Mouse (Mus musculus) adrenal gland, postnatal 25 days (tissue): ENCODE measurements around the gene Kpna3. TPM values are rescaled to one million over a fixed set of nuclear protein-coding genes. Genes with fewer than 3 reads are reported as not detected.
A peak's percentile ranks its signal among the peaks of the same experiment; 100 is the strongest.
"Not testable (repeated sequence)": the region's sequence is repeated elsewhere in the genome, so short reads cannot be mapped to it uniquely, and the experiment has no call there.

ENCODE experiments used
- DNase-seq: peaks from one replicate; pipeline ENCODE4 v3.0.0; 2021; ENCODE audit warnings: mixed read lengths
- total RNA-seq: library from RNA; stranded (reverse); gene quantifications from 2 replicates; pipeline ENCODE4 v1.2.3, GENCODE M21; 2021

Gene Kpna3
- total RNA-seq, 1 experiment from 2014 or later = 33.9 TPM

DNA sequence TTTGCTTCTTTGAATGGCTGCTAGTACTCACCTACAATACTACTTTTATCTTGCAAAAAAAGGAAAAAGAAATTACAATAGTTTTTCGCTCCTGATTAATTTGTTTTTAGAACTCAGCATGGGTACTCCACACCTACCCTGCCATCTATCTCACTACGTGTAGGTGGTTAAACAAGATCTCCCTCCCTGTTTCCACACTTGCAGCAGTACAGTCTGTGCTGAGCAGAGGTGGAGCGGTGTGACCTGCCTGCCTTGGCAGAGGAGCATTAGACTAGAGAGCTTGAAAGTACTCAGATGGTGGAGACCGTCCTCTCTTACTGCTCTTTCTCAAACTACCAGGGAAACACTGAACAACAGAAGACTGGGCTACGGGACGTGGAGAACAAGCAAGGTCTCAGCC is 44.9 kb downstream of the Kpna3 start:
- no peak for DNase-seq

GRCm38 (mm10) chr14:61390586-61390985 is 49.1 kb downstream of the Kpna3 start:
- no peak for DNase-seq

DNA sequence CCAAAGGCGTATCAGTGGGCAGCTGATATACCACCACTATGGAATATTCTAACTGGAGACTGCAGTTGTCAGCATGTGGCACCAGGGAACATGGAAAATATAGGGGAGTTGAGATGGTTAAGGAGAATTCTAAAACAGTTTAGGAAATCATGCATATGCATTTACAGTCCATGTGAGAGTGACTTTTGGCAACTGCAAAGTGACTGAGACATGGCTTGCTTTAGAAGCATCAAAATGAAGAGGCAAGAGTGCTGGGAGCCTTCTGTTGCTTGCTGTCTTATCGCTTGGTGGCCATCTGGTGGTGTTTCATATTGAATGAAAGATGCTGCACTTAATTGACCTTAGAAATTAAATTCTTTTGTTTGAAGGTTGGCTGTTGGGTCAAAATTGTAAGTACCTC is 72.4 kb downstream of the Kpna3 start:
- DNase-seq = no peak

- no peak for DNase-seq
Observed at GRCm38 (mm10) chr14:61364656-61365055, 75.0 kb downstream of the Kpna3 start.

DNA sequence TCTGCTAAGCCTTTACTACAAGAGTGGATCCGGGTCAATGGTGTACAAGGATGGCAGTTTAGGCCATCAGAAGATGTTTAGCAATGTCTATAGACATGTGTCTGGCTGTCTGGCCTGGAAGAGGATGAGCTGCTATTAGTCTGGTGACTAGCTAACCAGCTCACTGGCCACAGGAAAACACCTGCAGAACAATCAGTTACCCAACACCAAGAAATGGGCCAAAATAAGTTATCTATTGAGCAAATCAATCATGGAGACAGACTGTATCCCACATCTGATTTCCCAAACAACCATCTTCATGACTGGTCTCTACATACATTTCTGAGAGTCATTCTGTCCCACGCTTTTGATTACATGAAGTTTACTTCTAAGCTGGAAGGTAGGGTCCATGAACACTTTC is 75.9 kb downstream of the Kpna3 start:
- no peak for DNase-seq

- DNase-seq = no peak
Observed at GRCm38 (mm10) chr14:61362268-61362667, 77.4 kb downstream of the Kpna3 start.

DNA sequence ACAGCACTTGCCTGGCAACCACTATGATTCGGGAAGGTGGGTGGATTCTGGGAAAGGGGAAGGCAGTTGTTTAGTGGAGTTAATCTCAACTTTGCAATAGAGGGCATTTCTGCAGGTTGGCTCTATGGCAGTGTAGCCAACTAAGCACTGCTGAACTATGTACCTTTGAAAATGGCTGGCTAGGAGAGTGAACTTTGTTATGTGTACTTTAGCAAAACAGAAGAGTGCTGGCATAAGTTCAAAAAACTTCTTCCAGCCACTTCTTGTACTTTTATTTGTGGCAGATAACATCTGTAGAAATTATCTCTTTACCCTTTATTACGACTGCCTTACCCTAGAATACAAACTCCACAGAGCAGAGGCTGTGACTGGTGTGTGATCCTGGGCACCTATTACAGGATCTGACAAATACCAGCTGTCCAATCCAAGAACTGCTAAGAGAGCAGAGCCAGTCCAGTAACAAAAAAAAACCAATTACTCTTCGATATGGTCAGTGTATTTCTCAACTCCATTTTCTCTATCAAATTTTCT is 78.6 kb downstream of the Kpna3 start:
- no peak for DNase-seq

DNA sequence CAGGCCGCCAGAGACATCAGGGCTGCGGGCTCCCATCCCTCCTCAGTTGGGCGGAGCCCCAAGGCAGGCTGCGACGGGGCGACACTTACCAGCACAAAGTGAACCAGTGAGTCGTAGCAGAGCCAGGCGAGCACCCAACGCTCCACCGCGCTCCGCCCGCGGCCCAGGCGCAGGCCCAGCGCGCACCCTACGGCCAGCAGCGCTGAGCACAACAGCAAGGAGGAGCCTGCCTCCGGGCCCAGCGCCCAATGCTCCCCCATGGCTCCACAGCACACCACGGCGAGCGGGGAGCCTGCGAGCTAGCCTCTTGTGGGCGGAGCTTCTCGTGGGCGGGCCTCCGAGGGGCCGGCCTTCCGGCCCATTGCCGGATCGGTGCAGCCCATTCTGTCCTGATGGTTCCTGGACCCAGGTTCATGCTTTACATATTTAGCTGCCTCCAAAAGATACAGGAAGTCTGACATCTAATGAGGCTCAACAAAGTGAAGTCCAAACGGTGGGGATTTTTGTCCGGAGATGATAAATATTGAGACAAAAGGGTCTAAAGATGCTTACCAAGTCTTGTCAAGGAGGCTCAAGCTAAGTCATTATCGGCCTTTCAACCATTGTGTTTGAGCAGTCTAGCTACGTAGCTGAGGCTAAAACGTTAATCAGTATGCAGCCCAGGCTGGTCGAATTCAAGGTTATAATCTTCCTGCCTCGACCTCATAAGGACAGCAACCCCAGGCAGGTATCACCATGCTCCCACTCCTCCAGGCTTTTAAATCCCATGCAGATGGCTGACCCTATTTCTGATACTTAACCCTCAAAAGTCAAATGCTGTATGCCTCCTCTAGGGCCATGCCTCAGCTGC is 79.3 kb downstream of the Kpna3 start, which contains the start of gene Ebpl:
TSS of gene Ebpl (minus strand) at position 309 of the 850 bp plus-strand sequence.
- peak; percentile 94 for DNase-seq

DNA sequence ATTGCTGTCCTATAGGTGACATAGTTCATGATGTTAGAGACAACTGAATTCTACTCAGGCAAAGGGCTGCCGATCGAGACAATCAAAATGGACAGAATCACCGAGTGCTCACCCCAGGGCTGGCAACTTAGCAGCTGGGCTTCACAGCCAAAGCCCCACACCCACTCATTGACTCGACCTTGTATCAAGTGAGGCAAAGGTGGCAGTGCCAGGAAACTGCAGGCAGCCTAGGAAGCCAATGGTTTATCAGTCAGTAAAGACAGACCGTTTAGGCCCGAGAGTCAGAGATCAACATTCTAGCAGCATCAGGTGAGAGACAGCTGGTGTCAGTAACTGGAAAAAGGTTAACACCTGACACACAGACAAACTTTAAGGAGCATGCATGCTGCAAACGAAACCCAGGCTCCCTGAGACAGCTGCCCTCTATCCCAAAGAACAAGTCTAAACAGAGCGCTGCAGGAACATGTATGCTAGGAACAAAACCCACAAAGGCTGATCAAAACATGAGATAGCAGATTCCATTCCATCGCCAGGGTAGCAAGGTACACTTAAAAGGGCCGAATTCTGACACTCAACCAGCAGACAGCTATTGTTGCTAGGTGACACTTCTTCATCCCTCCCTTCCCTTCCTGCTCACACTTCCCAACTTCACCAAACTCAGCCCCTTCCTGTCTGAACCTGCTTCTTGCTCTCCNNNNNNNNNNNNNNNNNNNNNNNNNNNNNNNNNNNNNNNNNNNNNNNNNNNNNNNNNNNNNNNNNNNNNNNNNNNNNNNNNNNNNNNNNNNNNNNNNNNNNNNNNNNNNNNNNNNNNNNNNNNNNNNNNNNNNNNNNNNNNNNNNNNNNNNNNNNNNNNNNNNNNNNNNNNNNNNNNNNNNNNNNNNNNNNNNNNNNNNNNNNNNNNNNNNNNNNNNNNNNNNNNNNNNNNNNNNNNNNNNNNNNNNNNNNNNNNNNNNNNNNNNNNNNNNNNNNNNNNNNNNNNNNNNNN is 85.1 kb downstream of the Kpna3 start:
- DNase-seq = no peak

DNA sequence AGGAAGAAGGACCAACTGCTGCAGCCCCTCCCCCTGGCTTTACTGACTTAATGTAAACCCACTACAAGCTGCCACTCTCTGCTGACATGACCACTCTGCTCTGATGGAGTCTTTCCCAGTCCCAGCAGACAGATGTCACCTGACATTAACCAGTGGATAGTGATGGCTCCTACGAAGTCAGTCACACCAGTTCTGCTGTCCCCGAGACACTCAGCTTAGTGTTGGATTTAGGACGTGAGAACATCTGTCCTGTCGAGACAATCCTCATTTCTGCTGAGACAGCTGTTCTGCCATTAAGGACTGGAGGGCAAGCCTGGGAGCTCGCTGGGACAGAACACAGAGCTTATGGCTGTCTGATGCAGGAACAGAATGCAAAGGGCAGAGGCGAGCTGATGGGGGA is 88.9 kb downstream of the Kpna3 start:
- no peak for DNase-seq

- DNase-seq = no peak
Observed at GRCm38 (mm10) chr14:61349876-61350275, 89.8 kb downstream of the Kpna3 start.

- DNase-seq = no peak
Observed at GRCm38 (mm10) chr14:61346827-61347698, 92.6 kb downstream of the Kpna3 start.

GRCm38 (mm10) chr14:61344590-61344989 is 95.1 kb downstream of the Kpna3 start:
- peak; percentile 31 for DNase-seq

DNA sequence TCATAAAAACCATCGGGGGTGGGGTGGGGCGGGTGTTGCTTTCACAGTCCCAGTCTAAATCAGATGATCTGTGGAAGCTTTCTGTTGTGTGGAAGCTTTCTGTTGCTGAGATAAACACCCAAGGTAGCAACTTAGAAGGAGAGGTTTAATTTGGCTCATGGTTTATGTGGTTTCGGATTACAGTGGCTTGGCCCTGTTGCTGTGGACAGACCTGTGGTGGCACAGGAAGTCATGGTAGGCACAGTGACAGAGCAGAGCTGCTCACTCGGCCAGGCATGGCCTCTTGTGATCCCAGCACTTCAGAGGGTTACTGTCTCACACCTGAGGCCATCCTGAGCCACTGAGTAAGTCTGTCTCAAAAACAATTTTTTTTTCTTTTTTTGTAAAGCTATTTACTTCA is 100.3 kb downstream of the Kpna3 start:
- no peak for DNase-seq

DNA sequence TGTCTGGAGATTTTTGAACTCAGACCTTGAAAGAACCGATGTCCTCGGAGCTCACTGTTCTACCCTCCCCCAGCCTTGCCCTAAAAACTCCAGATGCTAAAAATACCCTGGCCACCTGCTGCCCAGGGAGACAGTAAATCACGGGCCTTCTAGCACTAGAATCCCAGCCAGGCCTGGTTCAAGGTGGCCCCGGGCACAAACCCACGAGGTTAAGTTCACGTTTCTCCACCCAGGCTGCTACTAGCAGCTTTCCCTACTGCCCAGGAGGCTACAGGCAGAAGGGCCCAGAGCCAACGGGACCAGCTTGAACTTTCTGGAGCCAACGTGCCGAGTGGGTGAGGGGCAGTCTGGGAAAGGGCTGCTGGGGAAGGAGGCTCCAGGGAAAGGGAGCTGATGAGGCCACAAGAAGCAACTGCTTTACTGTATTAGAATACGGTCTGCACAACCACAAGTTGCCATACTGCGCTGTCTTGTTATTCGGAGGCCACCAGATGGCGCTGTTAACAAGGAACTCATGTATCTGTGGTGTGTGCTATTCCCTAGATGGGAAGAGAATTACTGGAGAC is 108.6 kb downstream of the Kpna3 start:
- peak; percentile 84 for DNase-seq

DNA sequence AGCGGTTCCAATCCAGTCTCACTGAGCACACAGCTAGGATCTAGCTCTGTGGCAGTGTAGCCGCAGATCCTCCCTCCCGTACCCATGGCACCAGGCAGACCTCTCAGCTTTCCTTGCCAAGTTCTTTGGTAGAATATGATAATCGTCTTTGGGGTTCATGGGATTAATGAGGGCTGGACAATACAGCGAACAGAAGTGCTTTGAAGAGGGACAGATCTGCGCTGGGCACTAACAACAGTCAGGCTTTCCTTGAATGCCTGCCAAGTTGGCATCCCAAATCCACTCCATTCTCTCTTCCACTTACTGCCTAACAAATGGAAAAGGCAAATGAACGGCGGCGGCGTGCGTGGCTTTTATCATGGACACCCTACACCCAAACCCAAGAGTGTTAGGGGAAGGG is 109.1 kb downstream of the Kpna3 start:
- peak; percentile 46 for DNase-seq

DNA sequence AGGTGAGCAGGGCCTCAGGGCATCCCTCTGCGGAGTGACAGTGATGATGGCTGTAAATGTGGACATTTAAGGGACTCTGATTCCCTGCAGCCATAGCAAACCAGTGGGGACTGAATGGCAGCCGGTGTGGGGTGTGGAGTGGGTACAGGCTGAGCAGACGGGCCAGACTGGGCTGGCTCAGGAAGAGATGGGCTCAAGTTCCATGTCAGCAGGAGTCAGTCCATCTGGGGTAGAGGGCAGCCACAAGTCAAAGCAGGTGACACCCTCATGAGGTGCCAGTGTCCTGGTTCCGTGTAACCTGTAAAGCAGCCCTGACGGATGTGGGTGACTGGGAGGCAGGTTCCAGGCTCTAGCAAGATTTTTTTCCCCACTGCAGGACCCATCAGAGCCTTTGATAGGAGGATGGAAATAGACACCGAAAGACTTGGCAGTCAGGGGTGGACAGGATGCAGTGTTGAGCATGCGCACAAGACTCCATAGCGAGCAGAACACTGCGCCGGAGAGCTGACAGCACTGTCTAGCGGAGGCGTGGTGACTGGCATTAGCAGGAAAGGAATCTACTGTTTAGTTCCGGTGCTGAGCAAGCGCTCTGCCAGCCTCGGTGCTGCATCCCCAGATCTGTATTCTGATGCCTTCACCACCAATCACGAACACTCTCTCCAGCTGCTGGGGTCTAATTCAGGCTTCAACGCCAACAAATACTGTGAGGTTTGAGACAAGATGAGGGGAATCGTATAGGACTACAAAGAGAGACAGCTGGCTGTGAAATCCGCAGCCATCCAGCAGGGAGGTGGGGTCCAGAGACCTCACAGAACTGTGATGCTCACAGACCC is 111.8 kb downstream of the Kpna3 start:
- peak; percentile 61 for DNase-seq

- not testable (repeated sequence) for DNase-seq
Observed at GRCm38 (mm10) chr14:61327007-61327406, 112.7 kb downstream of the Kpna3 start.

DNA sequence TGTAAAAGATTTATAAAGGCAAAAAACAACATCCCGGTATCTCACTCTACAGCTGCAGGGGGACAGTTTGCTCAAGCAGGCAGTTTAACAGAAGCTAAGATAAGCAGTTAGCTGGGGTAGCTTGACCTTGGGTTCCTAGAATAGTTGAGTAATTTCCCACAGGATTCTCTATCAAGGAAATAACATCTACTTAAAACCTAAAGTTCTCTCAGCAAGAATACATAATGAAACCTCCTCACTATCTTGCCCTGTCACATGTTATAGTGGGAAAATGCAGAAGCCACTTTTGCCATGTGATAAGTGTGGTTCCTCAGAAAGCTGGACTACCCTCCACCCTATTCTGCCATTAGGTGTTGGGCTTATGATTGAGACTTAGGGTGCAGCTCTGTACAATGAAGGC is 116.9 kb downstream of the Kpna3 start:
- no peak for DNase-seq

DNA sequence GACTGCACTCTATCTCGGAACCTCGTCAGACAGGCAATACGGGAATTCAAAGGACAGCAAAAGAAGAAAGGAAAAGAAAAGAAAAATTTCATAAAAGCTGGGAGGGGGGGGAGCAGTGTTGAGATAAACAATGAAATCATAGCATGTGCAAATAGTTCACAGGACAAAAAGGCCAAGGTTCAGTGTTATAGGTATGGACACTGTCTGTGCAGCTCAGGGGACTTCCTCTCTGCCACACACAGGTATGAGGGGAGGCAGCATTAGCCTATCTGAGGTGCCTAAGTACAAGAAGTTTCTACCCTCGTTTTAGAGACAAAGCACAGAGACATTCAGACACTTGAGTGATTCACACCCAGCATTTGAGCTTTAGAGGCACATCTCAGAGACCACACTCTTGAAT is 118.5 kb downstream of the Kpna3 start:
- DNase-seq = no peak
